Mouse (Mus musculus) liver, embryonic 11.5 days (tissue): ENCODE data around the gene Slc34a2. TPM values are rescaled to one million over a fixed set of nuclear protein-coding genes. Genes with fewer than 3 reads are reported as not detected.
A peak's percentile ranks its signal among the peaks of the same experiment; 100 is the strongest.

Experiments used
- ATAC-seq: fragments of 200-750 bp; cut with Nextera tagmentation; replicated peaks from 2 replicates; pipeline ENCODE4 v1.8.0; 2017; ENCODE audit warnings: moderate number of reproducible peaks, mild to moderate bottlenecking, moderate TSS enrichment, moderate library complexity; ENCODE audit not compliant: low FRiP score
- DNase-seq: peaks from one replicate; pipeline ENCODE4 v3.0.0-alpha.2; 2017; ENCODE audit warnings: low spot score
- H3K27ac ChIP-seq: fragments of 300-500 bp; sonication (generic); 2 replicates; pipeline ENCODE4 v1.5.1; 2014; ENCODE audit warnings: mild to moderate bottlenecking, low read depth, low read length, control low read depth
- H3K27me3 ChIP-seq: fragments of 300-500 bp; sonication (generic); replicated peaks from 2 replicates; pipeline ENCODE4 v1.6.1; 2014; ENCODE audit warnings: low read length, mixed read lengths; ENCODE audit not compliant: control insufficient read depth, insufficient read depth
- H3K36me3 ChIP-seq: fragments of 300-500 bp; sonication (generic); 2 replicates; pipeline ENCODE4 v1.6.1; 2014; ENCODE audit warnings: mild to moderate bottlenecking, low read length, moderate library complexity, mixed read lengths; ENCODE audit not compliant: control insufficient read depth, insufficient read depth
- H3K4me1 ChIP-seq: fragments of 300-500 bp; sonication (generic); replicated peaks from 2 replicates; pipeline ENCODE4 v1.6.1; 2014; ENCODE audit warnings: low read length, mixed read lengths; ENCODE audit not compliant: control insufficient read depth, insufficient read depth
- H3K4me2 ChIP-seq: fragments of 300-500 bp; sonication (generic); 2 replicates; pipeline ENCODE4 v1.6.1; 2014; ENCODE audit warnings: mild to moderate bottlenecking, control low read depth, moderate library complexity
- H3K4me3 ChIP-seq: fragments of 300-500 bp; sonication (generic); 2 replicates; pipeline ENCODE4 v1.5.1; 2014; ENCODE audit warnings: low read depth, low read length, control low read depth
- H3K9ac ChIP-seq: fragments of 300-500 bp; sonication (generic); 2 replicates; pipeline ENCODE4 v1.6.1; 2014; ENCODE audit warnings: low read depth, low read length, control low read depth
- H3K9me3 ChIP-seq: fragments of 300-500 bp; sonication (generic); 2 replicates; pipeline ENCODE4 v1.6.1; 2016; ENCODE audit warnings: low read length, inconsistent platforms, mixed read lengths; ENCODE audit not compliant: control insufficient read depth
- WGBS: fragments of 180-500 bp; shearing (Covaris S2); extraction: QIAGEN DNeasy Blood & Tissue Kit; methylation state at CpG from one replicate; pipeline ENCODE4 v1.1.7; 2014; 5-methylcytosine and 5-hydroxymethylcytosine counted together
- polyA plus RNA-seq: library from polyadenylated mRNA; unstranded; fragments of >200 nt; fragmentation: Nextera tagmentation; extraction: Ambion mirVana; gene quantifications from 2 replicates; pipeline ENCODE4 v1.2.1, GENCODE M21; 2014

The Slc34a2 gene
- polyA plus RNA-seq, 1 experiment from 2014 or later = 0.19 TPM

- WGBS = 84% methylated on average over 6 of the region's 6 CpGs
- Histone ChIP-seq H3K27ac (0 out of 2 replicates have a peak overlapping the region, but pooled peaks have one; percentile 16), H3K4me1 (no peaks in the 10 kb centered on the region), H3K4me3 (no peak overlapping the region), H3K36me3 (no peaks in the 10 kb centered on the region), H3K9me3 (no peaks in the 10 kb centered on the region), H3K27me3 (no peaks in the 10 kb centered on the region), H3K9ac (no peak overlapping the region), H3K4me2 (no peak overlapping the region)
- ATAC-seq (0 out of 2 replicates have a peak, but pooled peaks have one; percentile 19), DNase-seq (no peak)
Observed at GRCm38 (mm10) chr5:52998097-52998760, 39.7 kb upstream of the Slc34a2 start.

DNA sequence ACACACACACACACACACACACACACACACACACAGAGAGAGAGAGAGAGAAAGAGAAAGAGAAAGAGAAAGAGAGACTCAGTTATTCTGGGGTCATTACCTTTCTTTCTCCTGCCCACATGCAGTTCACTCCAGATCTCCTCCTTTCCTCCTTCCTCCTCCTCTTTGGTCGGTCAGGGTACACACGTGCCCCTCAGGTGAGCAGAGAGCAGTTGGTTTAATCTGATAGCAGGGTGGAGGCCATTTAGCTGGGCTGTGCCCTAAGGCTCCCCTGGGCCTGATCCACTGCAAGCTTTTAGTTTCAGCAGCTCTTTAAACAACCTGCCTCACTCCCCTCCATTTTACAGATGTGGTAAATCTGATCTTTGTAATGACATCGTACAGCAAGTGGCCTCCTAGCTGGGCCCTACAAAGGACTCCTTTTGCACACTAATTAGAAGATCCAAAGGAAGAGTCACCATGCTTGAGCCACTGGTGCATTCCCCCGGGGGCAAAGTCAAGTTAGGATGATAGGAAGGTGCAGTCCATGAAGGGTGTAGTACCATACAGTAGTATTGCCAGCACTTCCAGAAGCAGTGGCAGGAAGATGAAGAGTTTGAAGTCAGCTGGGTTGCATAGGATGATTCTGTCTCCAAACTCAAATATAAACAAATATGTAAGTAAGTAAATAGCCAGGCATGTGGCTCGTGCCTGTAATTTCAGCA, 37.6 kb upstream of the Slc34a2 start:
- H3K36me3 ChIP-seq = no peaks in the 10 kb centered on the region
- no peaks in the 10 kb centered on the region for H3K4me1 ChIP-seq
- no peak overlapping the region for H3K9ac ChIP-seq
- DNase-seq (no peak), ATAC-seq (no peak)
- no peaks in the 10 kb centered on the region for H3K9me3 ChIP-seq
- WGBS = 71% methylated on average over 5 of the region's 5 CpGs
- no peak overlapping the region for H3K27ac ChIP-seq
- no peak overlapping the region for H3K4me3 ChIP-seq
- H3K4me2 ChIP-seq = no peak overlapping the region
- no peaks in the 10 kb centered on the region for H3K27me3 ChIP-seq

DNA sequence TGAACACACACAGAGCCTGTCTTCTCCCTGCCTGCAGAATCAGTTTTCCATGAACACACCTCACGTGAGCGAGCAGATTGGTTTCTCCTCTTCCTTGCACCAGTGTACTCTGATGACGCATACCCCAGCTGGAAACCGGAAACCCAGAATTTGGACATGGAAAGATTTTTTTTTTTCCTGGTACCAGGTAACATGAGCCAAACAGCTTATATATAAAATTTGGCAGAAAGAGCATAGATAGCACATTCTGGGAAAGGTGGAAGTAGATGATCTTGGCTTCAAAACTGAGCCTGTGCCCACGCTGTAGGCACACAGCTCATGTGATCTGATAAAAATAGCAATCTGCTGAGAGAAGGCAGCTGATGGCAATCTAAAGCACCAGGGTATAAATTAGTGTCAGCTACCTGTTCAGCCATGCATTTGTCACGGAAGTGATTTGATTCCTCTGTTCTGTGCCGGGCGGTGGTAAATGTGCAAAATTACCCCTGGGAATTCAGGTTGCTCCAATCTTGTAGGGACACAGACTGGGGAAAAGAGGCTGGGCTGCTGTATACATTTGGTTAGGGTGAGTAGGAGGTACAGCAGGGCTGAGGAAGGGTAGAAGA, 35.2 kb upstream of the Slc34a2 start:
- no peak overlapping the region for H3K4me2 ChIP-seq
- H3K9ac ChIP-seq = no peak overlapping the region
- H3K4me3 ChIP-seq = no peak overlapping the region
- no peaks in the 10 kb centered on the region for H3K27me3 ChIP-seq
- 87% methylated on average over 8 of the region's 8 CpGs for WGBS
- no peak for ATAC-seq
- no peaks in the 10 kb centered on the region for H3K36me3 ChIP-seq
- no peak for DNase-seq
- H3K9me3 ChIP-seq = no peaks in the 10 kb centered on the region
- H3K27ac ChIP-seq = no peak overlapping the region
- no peaks in the 10 kb centered on the region for H3K4me1 ChIP-seq

- WGBS = 81% methylated on average over 4 of the region's 4 CpGs
- Histone ChIP-seq H3K36me3 (no peaks in the 10 kb centered on the region), H3K4me2 (no peak overlapping the region)
Observed at GRCm38 (mm10) chr5:53003495-53003894, 34.4 kb upstream of the Slc34a2 start.

DNA sequence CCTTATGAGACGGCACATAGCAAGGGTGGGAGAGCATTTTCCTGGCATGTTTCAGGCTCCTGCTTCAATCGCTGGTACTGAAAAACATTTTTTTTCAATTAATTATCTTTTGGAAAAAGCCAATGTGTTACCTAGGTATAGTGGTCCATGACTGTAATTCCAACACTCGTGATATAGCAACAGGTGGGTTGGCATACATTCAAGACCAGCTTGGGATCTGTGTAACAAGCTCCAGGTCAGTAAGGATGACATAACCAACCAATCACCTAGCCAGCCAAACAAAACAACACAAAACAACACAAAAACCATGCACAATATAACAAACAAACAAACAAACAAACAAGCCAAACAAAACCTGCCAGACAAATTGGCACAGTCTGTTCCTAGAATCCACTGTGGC, 33.9 kb upstream of the Slc34a2 start:
- DNase-seq (no peak), ATAC-seq (no peak)
- Histone ChIP-seq H3K4me1 (no peaks in the 10 kb centered on the region), H3K36me3 (no peaks in the 10 kb centered on the region), H3K27me3 (no peaks in the 10 kb centered on the region), H3K4me2 (no peak overlapping the region), H3K9ac (no peak overlapping the region), H3K9me3 (no peaks in the 10 kb centered on the region), H3K4me3 (no peak overlapping the region), H3K27ac (no peak overlapping the region)
- WGBS = 82% methylated on average over 3 of the region's 3 CpGs

More at GRCm38 (mm10) chr5:53003495-53003894, 34.4 kb upstream of the Slc34a2 start:
- no peak overlapping the region for H3K9ac ChIP-seq
- no peak overlapping the region for H3K4me3 ChIP-seq
- no peaks in the 10 kb centered on the region for H3K4me1 ChIP-seq
- DNase-seq (no peak), ATAC-seq (no peak)
- H3K9me3 ChIP-seq = no peaks in the 10 kb centered on the region
- no peak overlapping the region for H3K27ac ChIP-seq
- H3K27me3 ChIP-seq = no peaks in the 10 kb centered on the region

DNA sequence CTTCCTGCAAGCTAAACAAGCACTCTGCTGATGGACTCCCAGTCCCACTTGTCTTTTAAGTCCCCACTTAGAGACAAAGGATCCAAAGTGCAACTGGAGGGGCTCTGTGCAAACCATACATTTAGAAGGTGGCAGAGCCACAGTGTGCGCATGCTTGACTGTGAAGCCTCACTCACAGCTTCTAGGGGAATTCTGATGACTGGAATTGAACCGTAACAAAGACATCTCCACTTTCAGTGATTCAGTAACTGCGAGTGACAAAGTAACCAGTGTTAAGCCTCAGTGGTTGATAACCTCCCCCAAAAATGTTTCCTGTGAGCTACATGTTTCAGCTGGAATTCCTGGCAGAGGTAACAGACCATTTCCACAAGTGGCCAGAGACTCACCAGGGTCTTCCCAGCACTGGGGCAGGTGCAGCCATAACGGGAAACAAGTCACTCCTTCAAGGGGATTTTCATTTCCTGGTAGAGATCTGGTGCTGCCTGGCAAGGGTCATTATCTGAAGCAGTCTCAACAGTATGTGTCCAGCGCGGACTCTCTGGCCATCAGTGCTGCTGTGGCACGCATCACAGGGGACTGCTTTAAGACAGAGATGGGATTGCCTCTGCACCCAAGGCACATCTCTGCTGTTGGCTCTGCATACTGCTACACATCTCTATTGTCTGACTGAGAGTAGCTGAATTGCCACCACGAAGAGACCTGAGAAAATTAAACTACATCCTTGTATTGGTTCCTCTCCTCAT, 28.7 kb upstream of the Slc34a2 start:
- Histone ChIP-seq H3K36me3 (no peaks in the 10 kb centered on the region), H3K9ac (no peak overlapping the region), H3K4me1 (no peaks in the 10 kb centered on the region), H3K27me3 (no peaks in the 10 kb centered on the region), H3K9me3 (no peaks in the 10 kb centered on the region), H3K27ac (no peak overlapping the region), H3K4me2 (no peak overlapping the region), H3K4me3 (no peak overlapping the region)
- ATAC-seq (no peak), DNase-seq (no peak)
- WGBS = 71% methylated on average over 8 of the region's 8 CpGs

- ATAC-seq (no peak), DNase-seq (no peak)
- Histone ChIP-seq H3K4me1 (no peaks in the 10 kb centered on the region), H3K9me3 (no peaks in the 10 kb centered on the region), H3K36me3 (no peaks in the 10 kb centered on the region), H3K27me3 (no peaks in the 10 kb centered on the region), H3K4me3 (no peak overlapping the region), H3K27ac (no peak overlapping the region), H3K9ac (no peak overlapping the region), H3K4me2 (no peak overlapping the region)
- WGBS = 86% methylated on average over 4 of the region's 4 CpGs
Observed at GRCm38 (mm10) chr5:53009770-53010133, 28.1 kb upstream of the Slc34a2 start.

DNA sequence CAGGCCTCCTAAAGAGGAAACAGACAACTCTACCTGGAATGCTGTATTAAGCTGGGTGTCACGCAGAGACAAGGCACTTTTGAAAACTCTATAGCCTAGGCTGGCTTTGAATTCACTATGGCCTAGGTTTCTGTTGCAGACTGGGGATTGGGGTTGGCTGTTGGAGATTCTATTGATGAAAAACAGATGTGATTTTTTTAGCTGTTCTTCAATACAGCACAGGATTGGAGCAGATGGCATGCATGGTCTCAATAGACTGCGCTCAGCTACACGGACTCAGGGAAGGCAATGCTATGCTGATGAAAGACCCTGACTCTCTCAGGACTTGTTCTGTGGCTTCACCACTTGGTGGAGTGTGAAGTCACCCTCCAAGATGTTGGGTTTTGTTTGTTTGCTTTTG, 26.6 kb upstream of the Slc34a2 start:
- H3K4me3 ChIP-seq = no peak overlapping the region
- no peaks in the 10 kb centered on the region for H3K9me3 ChIP-seq
- no peaks in the 10 kb centered on the region for H3K27me3 ChIP-seq
- H3K4me1 ChIP-seq = no peaks in the 10 kb centered on the region
- 82% methylated on average over 3 of the region's 3 CpGs for WGBS
- H3K4me2 ChIP-seq = no peak overlapping the region
- no peak overlapping the region for H3K27ac ChIP-seq
- ATAC-seq (no peak), DNase-seq (no peak)
- no peaks in the 10 kb centered on the region for H3K36me3 ChIP-seq
- H3K9ac ChIP-seq = no peak overlapping the region
